Mouse (Mus musculus) right cerebral cortex, postnatal 10 days (tissue): Measurements from ENCODE around the gene Maco1.

Experiments
- DNase-seq, 2 experiments: peaks; one replicate each; pipeline ENCODE4 v3.0.0; 2021; ENCODE audit warnings: low spot score in 2 of 2

Maco1 gene

GRCm38 (mm10) chr4:134772805-134773674 is 80.1 kb downstream of the Maco1 start:
- no peak for DNase-seq

GRCm38 (mm10) chr4:134769891-134770290 is 83.3 kb downstream of the Maco1 start:
- DNase-seq, result no peak

- no peak for DNase-seq
Observed at GRCm38 (mm10) chr4:134769081-134769811, 83.9 kb downstream of the Maco1 start.

- no peak for DNase-seq
Observed at GRCm38 (mm10) chr4:134768226-134768888, 84.8 kb downstream of the Maco1 start.

GRCm38 (mm10) chr4:134767426-134768225 is 85.5 kb downstream of the Maco1 start, which contains the start of gene Ldlrap1:
Gene Ldlrap1 (minus strand): TSS chr4:134768024.
- peak in 1 of 2 experiments; percentile 64 for DNase-seq

- DNase-seq, result no peak
Observed at GRCm38 (mm10) chr4:134766904-134767425, 86.2 kb downstream of the Maco1 start.

GRCm38 (mm10) chr4:134766277-134766676 is 86.9 kb downstream of the Maco1 start:
- no peak for DNase-seq

- DNase-seq, result no peak
Observed at GRCm38 (mm10) chr4:134764333-134764732, 88.8 kb downstream of the Maco1 start.

GRCm38 (mm10) chr4:134762360-134762759 is 90.8 kb downstream of the Maco1 start:
- peak in 1 of 2 experiments; percentile 60 for DNase-seq

- DNase-seq, result no peak
Observed at GRCm38 (mm10) chr4:134760793-134761201, 92.3 kb downstream of the Maco1 start.

GRCm38 (mm10) chr4:134760281-134760680 is 92.9 kb downstream of the Maco1 start:
- DNase-seq, result no peak

- DNase-seq, result no peak
Observed at GRCm38 (mm10) chr4:134759564-134759963, 93.6 kb downstream of the Maco1 start.

- no peak for DNase-seq
Observed at GRCm38 (mm10) chr4:134758922-134759321, 94.2 kb downstream of the Maco1 start.

GRCm38 (mm10) chr4:134758367-134758766 is 94.8 kb downstream of the Maco1 start:
- DNase-seq, result no peak

GRCm38 (mm10) chr4:134756953-134757352 is 96.2 kb downstream of the Maco1 start:
- DNase-seq, result no peak

GRCm38 (mm10) chr4:134754941-134755340 is 98.2 kb downstream of the Maco1 start:
- no peak for DNase-seq

GRCm38 (mm10) chr4:134754371-134754770 is 98.8 kb downstream of the Maco1 start:
- no peak for DNase-seq

- no peak for DNase-seq
Observed at GRCm38 (mm10) chr4:134753516-134754261, 99.5 kb downstream of the Maco1 start.

GRCm38 (mm10) chr4:134752911-134753426 is 100.2 kb downstream of the Maco1 start:
- DNase-seq, result no peak
